Mouse (Mus musculus): ENCODE measurements around the gene Mfn1.

DNA sequence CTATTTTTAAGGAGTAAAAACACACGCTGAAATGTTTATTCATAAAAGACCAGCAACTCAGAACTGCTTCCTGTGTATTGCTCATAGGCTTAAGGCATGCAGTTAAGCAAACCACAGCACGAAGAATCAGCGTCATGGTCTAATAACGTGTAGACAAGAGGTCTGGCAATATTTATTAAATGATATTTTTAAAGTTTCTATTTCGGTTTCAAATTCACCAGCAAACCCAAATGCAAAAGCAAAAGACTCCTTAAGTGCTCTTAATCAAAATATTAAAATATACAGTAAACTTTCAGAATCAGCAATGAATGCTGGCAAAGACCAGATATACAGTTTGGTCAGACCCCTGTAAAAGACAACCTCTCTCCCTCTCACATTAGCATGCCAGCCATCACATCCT lies 86.1 kb downstream of the Mfn1 start:
- TF ChIP-seq POLR2A (IDR thresholded peaks at IDR 0.05; ENCODE audit: borderline replicate concordance, insufficient read depth, low read length): no peak
- no peak for TF ChIP-seq CTCF (IDR thresholded peaks at IDR 0.05; ENCODE audit: borderline replicate concordance, insufficient read depth, low read depth, low read length)

All from cerebellum, adult 2 months (tissue).